Mouse (Mus musculus) NIH3T3 (cell line): ENCODE data around the gene Atmin.

Experiments
- DNase-seq: peaks from one replicate; pipeline ENCODE4 v3.0.0-alpha.2; 2012; ENCODE audit warnings: low read depth

The Atmin gene

GRCm38 (mm10) chr8:116943161-116943554, at the start of gene Atmin:
TSS of gene Atmin (plus strand) at chr8:116943393.
- DNase-seq = peak; percentile 95

GRCm38 (mm10) chr8:116893938-116894337, 49.3 kb upstream of the Atmin start:
- DNase-seq = no peak

- DNase-seq = no peak
These were observed 47.7 kb upstream of the Atmin start for GRCm38 (mm10) chr8:116895521-116895920.

DNA sequence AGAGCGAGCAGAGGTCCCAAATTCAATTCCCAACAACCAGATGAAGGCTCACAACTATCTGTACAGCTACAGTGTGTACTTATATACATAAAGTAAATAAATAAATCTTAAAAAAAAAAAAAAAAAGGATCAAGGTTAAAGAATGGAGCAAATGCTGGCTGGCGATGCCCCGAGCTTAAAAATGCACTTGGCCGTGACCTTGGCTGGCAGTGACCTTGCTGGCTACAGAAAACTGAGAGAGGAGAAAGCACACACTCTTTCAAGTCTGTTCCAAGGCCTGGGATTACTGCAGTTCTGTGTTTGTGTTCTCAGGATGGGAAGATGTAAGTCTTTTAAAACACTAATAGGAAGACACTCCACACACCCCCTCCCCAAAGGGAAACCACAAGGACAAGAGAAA, 38.5 kb upstream of the Atmin start:
- DNase-seq = no peak

DNA sequence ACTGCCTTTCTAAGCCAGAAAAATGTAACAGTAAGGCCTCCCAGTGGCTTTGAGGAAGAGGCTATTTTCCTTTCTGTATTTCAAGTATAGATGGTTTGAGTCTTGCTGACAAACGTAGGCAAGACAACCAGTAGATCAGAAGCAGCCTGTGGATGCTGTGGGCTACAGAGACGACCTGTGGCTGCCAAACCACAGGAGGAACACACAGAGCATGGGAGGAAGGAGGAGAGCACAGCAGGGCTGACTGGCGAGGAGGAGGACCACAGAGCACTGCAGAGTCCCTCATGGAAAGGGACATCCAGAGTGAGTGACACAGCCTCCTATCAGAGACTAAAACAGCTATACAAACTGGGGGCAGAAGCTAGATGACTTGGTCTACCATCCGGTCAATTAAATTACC, 37.9 kb upstream of the Atmin start:
- no peak for DNase-seq

DNA sequence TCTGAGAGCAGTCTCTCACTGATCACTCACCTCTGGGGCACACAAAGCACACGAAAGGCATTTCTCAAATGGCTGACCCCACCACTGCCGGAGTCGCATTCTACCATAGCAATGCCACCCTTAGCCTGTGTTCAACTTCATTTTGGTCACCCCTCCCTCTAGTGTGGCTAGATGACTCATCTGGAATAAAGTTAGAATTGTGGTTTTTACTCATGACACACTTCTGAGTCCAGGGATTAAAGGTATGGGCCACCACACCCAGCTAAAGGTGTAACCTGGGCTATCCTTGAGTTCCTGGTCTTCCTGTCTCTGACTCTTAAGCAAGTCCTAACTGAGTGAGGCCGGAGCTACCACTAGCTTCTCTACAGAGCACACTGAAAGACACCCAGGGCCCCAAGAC, 37.4 kb upstream of the Atmin start:
- DNase-seq = peak; percentile 20

GRCm38 (mm10) chr8:116921005-116921336, 22.2 kb upstream of the Atmin start:
- no peak for DNase-seq

GRCm38 (mm10) chr8:116921337-116922059, 21.7 kb upstream of the Atmin start, which contains the start of the genes Cmc2 and Cenpn:
TSS of gene Cmc2 (minus strand) at chr8:116921455.
TSS of gene Cenpn (plus strand) at chr8:116921730.
- DNase-seq = peak; percentile 97

DNA sequence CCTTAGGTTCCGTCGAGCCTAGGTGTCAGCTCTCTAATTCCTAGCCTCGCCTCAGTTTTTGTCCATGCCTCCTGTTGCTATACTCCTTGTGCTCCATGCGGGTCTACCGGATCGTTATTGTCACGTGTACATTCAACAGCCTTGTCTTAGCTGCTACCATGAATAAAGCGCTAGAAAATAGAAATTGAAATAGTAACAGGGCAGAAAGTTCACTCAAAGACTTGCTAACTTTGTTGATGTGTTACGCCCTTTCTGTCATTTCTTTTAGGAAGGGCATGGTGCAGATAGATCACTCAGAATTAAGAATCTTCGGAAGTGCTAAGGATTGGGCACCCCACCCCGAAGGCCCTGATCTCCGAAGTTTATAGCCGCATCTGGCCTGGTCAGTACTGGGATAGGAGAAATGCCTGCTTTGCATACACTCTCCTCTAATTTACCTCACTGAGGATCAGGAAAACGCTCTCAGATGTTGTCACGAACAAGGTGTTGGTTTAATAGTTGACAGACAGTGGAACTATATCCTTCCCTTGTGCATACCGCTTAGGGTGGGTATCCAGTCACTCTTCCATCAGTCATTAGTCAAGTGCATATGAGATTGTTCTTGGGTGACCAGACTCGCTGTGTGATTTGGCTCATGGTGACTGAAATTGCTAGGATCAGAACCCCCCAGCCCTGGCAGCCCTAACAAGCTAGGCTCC, 21.0 kb upstream of the Atmin start:
- no peak for DNase-seq

- DNase-seq = no peak
These were observed 19.7 kb upstream of the Atmin start for GRCm38 (mm10) chr8:116923526-116923925.

DNA sequence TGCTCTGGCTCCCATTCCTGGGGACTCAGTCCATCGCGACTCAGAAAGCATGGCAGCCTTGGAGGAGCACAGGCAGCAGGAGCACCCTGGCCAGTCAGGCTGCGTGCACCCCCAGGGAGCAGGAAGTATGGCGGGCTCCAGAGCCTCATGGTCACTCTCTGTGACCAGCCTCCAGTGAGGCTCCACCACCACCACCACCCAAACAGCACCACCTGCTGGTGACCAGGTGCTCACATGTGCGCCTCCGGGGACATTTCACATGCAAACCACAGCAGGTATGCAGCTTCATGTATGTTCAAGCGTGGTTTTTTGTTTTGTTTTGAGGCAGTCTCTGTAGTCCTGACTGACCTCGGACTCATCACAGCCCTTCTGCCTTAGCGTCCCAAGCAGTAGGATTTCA, 15.3 kb upstream of the Atmin start:
- peak; percentile 55 for DNase-seq

DNA sequence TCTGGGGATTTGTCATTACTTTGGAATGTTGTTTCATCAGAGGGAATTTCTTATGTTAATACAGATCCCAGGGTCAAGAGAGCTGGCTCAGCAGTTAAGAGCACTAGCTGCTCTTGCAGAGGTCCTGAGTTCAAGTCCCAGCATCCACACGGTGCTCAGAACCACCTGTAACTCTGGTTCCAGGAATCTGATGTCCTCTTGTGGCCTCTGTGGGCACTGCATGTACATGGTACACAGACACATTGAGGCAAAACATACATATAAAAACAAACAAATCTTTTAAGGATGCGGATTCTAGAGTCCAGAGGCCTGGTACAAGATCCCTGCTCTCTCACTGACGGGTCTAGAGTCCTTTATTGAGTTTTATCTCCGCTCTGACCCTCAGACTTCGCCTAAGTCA, 14.6 kb upstream of the Atmin start:
- peak; percentile 29 for DNase-seq

DNA sequence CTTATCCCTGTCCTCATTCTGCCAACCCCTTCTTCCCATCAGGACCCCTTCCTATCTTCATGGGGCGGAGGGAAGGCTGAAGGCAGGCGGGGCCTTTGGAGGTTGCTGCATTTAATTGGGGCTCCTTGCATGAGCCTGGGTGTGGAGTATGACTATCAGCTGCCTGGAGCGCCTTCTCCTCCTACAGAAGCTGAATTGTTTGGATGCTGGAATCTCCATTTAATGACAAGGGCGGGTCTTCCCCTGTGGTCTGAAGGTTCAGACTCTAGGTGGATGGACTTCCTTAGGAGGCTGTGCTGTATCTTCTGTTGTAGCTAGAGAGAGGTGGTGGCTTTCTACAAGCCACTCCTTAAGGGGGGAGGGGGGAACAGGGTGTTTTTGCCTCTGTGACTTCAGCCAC, 8.2 kb upstream of the Atmin start:
- no peak for DNase-seq

DNA sequence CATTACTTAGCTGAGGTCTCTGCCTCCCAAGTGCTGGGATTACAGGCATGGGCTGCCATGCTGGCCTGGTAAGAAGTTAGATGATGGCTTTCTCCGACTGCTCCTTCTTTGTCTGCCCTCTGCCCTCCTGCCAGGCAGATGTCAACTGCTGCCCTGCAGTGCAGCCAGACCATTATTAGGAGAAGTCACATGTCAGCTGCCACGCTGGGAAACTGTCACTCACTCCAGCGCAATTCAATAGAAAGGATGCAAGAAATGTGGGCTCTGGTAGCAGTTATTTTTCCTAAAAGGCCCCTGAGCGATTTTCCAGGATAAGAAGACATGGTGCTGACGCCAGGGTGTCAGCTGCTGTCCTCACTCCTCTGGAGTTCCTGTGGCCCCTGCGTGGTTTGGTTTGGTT, 7.7 kb upstream of the Atmin start:
- DNase-seq = no peak

DNA sequence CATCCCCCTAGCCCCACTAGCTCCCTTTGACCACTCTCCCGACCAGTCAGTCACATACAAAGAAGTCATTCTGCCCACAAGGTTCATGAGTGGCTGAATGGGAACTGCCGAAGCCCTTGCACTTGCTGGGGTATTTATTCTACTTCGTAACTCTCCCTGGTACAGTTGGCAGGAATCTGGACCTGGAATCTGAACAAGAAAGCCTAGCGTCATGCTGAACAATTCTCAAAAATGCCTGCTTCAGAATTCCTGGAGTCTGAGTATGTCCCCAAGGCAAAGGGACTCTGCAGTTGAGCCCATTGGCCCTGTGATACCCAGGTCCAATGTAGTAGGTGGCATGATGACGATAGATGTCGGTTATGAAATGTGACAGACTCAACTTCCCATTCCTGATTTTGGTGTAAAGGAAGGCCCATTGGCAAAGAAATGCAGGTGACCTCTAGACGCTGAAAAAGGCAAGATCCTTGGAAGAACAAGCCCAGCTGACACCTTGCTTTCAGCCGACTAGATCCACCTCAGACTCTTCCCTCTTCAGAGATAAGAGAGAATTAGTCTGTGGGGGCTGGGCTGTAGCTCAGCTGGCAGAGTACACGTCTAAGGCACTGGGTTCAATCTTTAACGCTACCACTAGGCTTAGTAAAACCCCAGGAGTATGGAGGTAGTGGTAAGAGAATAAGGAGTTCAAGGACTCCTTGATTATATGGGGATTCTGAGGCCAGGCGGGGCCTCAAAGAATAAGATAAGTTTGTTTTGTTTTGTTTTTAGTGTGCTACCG, 722 bp upstream of the Atmin start:
- no peak for DNase-seq

GRCm38 (mm10) chr8:116943555-116944384, 577 bp downstream of the Atmin start:
- DNase-seq = peak; percentile 55

- no peak for DNase-seq
These were observed 1.1 kb downstream of the Atmin start for GRCm38 (mm10) chr8:116944385-116944696.

- DNase-seq = no peak
These were observed 2.1 kb downstream of the Atmin start for GRCm38 (mm10) chr8:116945169-116945910.

- DNase-seq = no peak
These were observed 3.2 kb downstream of the Atmin start for GRCm38 (mm10) chr8:116946268-116946838.

GRCm38 (mm10) chr8:116946851-116947250, 3.7 kb downstream of the Atmin start:
- DNase-seq = no peak

- DNase-seq = no peak
These were observed 4.4 kb downstream of the Atmin start for GRCm38 (mm10) chr8:116947589-116947988.
